Mouse (Mus musculus): ENCODE results near the gene Il1a. TPM values are rescaled to one million over a fixed set of nuclear protein-coding genes. Genes with fewer than 3 reads are reported as not detected.

Gene Il1a
- total RNA-seq, 2 experiments from 2014 or later = 0.56 TPM; not detected in 1

DNA sequence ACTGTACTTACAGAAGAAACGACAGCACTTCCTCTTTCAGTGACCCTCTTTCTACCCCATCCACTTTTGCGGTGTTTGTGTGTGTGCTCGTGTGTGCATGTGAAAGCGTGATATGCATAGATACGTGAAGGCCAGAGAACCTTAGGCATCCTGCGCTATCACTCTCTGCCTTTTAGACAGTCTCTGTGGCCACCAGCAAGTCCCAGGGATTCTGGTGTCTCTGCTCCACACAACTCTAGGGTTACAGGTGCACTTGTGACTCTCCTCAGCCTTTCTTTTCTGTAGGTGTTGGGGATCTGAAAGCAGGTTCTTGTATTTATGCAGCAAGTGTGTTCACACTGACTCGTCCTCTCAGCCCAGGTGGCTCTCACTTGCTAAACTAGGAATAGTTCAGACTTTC, 44.5 kb downstream of the Il1a start:
- no peak for DNase-seq (ENCODE audit: low spot score in 2 of 2)

DNA sequence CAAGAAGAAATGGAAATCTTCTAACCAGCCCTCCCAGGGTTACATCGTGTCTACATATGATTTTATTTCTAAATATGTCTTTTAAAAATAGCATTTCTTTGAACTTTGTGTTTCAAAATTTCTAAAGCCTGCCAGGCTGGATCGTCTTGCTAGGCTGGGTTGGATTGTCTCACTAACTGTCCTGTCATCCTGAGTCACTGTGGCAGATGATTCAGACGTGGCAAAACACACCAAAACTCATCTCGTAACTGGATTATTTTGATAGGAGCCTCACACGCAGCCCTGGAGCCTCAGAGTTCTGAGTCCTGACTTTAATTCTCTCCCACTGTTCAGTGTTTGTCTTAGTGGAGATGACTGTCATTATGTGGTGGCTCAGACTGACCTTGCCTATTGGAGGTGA, 46.7 kb downstream of the Il1a start:
- DNase-seq (ENCODE audit: low spot score in 2 of 2) = no peak

DNA sequence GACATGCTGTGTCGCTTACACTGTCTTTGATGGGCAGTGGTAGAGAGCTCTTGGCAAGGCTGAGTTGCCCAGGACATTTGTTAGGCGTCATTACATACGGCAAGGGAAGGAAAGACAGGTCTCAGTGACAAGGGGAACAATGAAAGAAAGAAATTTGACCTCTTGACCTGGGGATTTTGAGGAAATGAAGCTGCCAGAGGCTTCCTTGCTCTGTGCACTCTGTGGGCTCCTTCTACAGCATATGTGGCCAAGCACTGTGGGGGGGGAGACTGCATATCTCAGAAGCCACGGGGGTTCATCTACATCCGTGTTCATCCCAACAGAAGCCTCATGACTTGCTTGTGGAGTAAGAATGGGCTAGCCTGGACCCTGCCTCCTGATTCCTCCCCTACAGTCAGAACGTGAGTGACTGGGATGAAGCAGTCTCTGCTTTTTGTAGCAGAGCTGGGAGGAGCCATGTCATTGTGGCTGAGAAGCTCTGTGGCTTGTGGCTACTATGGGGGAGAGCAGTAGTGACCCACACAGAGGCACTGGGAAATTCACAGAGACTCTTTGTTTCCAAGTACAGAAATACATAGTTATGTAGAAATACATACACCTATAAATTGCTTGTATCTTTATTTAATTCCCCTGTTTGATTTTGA, 48.5 kb downstream of the Il1a start:
- no peak for DNase-seq (ENCODE audit: low spot score in 2 of 2)

DNA sequence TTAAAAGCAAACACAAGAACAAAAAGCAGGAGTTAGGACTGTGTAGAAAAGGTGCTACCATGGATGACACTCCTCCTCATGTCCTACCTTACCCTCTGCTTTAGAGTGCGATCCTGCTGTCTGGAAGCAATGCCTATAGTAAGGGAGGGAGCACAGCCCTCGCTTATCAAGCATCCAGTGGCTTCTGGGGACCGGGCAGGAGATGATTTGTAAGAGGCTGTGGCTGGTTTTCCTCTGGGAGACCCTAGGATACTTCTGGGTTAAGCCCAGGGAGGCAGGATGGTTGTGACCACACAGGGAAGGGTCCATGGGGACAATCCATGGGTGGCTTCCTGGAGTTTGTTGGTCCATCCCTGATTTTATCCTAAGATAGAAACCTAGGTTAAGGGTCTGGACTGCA, 49.1 kb downstream of the Il1a start:
- DNase-seq (ENCODE audit: low spot score in 2 of 2) = no peak

DNA sequence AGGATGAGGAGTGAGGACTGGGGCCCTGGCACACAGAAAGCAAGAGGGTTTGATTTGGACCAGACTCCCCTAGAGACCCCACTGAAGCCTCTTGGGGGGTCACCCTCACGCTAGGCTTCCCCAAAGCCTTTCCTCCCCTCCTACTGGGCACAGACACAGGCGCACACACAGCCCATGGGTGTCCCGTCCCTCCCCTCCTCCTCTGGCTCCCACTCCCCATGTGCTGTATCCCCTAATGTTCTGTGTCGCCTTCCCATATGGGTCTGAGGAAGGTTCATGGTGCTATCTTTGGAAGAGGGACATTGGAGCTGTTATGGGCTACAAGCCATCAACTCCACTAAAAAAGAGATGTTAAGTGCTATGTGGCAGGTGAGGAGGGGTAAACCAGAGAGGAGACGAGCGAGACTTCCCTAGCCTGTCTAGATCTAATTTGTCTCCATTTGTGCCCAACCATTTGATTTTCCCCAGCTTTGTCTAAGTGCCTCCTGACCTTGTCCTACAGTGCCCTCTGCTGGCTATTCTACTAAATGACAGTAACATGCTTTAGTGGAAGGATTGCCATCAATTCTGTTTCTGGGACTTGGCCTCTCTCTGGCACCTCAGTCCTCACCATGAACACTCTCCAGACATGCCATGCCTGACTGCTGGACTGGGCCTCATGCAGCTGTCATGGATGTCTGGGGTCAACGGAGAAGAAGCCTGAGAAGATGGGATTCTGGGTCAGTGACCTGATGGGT, 51.1 kb downstream of the Il1a start:
- peak; percentile 63 to 79 for DNase-seq (ENCODE audit: low spot score in 2 of 2)

DNA sequence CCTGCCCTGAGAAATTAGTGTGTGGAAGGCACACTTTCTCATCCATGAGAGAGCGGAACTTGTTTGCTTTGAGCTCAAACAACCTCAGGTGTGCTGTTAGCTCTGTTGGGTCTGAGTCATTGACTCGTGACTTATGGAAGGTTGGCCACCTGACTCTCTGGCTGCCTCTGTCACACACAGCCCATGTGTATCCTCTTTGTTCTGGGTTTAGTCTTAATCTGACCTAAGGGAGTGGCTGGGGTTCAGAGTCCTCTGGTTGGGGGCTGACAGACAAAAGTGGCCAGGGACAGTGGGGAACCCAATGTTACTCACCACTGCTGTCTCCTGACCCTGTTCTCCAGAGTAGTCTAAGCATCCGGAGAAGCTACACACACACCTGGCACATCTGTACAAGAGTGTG, 51.7 kb downstream of the Il1a start:
- no peak for DNase-seq (ENCODE audit: low spot score in 2 of 2)

DNA sequence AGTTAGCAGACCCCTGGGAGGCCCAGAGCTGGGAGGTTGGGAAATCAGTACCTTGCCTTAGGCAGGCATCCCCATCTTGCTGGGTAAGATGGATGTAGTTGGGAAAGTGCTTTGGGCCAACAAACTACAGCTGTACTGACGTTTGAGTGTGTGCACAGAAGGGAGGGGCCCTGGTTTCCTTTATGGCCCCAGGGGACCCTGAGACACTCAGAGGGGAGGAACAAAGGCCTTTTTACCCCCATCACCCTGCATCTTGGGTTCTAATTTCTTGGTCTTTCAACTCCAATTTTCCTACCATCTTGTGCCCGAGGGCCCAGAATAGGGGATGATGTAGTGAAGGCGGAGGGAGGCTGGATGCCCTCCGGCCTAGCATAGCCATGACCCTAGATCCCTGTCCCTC, 53.8 kb downstream of the Il1a start:
- DNase-seq (ENCODE audit: low spot score in 2 of 2) = no peak

DNA sequence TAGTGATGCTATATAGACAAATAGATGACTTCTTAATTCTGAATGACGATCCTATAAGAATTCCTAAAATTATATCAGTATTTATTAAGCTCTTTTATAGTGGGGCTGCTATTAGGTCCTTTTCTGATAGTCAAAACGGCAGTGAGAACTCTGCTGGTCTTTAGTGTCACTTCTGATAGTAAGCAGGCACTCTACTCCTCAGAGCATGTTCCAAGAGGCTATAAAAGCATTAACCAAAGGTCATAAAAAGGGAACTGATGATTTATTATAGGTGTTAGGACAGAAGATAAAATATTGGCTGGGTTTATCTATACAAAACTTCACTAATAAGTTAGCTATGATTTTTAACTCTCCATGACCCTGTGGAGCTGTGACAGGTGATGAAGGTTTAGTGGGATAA, 55.7 kb downstream of the Il1a start:
- DNase-seq (ENCODE audit: low spot score in 2 of 2) = no peak

DNA sequence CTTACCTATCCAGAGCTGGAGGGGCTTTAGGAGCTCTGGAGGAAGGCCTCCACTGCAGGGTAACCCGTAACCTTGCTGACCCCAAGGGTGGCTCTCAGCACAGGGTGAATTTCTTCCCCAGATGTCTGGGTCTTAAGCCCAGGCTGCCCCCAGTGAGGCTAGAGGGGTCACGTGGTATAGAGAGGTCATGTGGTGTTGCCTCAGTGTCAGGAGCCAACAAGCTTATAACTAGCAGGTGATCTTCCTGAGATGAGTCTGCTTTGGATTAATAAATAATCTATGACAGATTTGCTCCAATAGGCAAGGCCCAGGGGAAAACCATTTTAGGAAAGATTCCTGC, 56.2 kb downstream of the Il1a start:
- no peak for DNase-seq (ENCODE audit: low spot score in 2 of 2)

DNA sequence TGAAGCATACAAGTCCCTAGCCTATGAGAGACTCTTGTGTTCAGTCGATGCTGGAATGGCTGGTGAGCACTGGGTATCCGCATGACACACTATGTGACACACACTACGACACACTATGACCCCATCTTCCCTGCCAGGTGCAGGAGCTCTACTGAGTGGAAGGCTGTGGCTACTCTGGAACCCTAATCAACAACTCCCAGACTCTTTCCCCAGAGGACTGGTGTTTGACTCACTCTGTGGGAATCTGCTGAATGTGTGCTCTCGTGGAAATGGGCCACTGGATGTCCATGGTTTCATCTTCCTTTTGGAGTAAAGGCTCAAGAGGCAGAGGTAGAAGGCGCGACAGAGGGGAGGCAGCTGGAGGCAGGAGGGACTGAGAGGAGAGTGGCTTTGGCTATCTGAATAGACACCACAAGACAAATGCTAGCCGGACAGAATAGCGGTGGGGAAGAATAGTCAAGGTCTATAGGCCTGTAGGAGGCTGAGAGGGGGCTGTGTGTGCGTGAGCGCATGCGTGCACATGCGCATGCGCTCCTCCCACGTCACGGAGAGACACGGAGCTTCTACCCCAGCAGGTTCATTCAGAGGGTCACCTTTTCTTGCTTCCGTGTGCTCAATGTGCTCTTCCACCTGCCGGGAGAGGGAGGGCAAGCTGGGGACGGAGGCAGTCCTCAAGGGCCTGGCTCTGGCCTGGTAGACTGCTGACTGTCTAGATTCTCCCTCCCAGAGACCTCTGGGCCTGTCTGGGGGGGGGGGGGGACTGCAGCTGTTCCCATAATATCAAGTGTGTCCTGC, 56.7 kb downstream of the Il1a start:
- no peak for DNase-seq (ENCODE audit: low spot score in 2 of 2)

Other genes starting within 250 kb of the Il1a start
- 10 to 100 TPM; 61.4 to 62.4 TPM for gene Ttl, start 244.0 kb downstream of the Il1a start, total RNA-seq (2021)
- gene Polr1b, start 209.0 kb downstream of the Il1a start, total RNA-seq (2021) = 10 to 100 TPM; 17.5 to 19.5 TPM
- 10 to 100 TPM; 11.4 to 11.6 TPM for gene Chchd5, start 180.3 kb downstream of the Il1a start, total RNA-seq (2021)
- 100 to 1,000 TPM in 1 of 2 experiments, 10 to 100 TPM in 1; 97.4 to 124 TPM for gene Slc20a1, start 111.2 kb downstream of the Il1a start, total RNA-seq (2021)
- gene Ckap2l, start 12.8 kb downstream of the Il1a start, total RNA-seq (2021) = 1 to 10 TPM; 3.3 to 4.1 TPM
- not detected for gene Il1b, start 61.2 kb upstream of the Il1a start, total RNA-seq (2021)
- under 1 TPM in 1 of 2 experiments, not detected in 1; 0.18 TPM for gene F830045P16Rik, start 226.6 kb upstream of the Il1a start, total RNA-seq (2021)

All from layer of hippocampus, postnatal 10 days (tissue).